Mouse (Mus musculus) ovary, postnatal 14 days (tissue): ENCODE results near the gene Ppil6.

Experiments used
- DNase-seq: peaks from one replicate; pipeline ENCODE4 v3.0.0; 2022; ENCODE audit warnings: low spot score

Gene Ppil6

DNA sequence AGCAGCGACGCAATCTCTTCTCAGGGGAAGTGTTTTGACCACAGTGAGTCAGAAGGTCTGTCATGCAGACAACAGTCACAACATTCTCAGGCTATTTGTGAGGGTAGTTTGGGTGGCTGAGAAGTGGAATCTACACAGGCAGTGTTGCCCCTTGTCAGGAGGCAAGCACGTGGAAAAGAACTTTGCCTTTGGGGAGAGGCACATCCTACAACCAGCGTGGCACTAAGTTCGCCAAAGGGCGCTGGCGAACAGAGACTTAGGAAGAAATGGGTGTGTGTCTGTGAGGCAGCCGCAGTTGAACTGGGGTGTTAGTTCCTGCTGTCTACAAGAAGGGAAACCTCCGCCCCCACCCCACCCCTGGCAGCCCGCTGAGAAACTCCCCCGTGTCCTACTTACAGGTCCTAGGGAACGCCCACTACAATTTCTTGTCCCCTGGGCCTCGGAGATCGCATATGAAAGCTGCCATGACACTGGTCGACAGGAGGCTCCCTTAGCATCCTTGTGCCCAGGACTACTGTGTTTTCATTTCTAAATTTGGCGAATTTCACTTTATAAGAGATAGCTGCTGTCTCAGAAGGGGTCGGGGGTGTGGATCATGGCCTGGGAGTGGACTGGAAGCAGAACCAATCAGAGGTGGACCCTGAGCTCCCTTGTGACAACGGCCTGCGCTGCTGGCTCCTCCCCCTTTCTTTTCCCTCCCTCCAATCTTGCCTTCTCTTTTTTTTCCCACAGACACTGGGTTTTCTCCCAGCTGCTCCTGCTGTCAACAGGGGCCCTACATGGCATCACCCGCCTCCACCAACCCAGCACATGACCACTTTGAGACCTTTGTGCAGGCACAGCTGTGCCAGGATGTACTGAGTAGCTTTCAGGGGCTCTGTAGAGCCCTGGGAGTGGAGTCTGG lies 12.7 kb upstream of the Ppil6 start:
- peak; percentile 26 for DNase-seq

DNA sequence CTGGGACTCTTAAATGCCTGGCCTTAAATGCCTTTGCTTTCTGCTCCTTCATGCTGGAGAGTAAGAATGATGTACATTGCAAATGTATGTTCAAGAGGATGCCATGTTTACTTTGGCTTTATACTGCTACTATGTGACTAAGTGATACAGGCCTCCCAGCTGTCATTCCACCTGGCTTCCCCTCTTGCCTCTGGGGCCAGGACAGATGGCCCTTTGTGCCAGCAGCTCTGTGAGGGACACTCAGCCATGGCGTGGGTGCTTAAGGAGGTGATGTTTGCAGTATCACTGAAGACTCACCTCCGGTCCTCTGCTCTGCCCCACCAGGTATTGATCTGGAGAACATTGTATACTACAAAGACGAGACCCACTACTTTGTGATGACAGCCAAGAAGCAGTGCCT lies 10.3 kb upstream of the Ppil6 start:
- DNase-seq: no peak

DNA sequence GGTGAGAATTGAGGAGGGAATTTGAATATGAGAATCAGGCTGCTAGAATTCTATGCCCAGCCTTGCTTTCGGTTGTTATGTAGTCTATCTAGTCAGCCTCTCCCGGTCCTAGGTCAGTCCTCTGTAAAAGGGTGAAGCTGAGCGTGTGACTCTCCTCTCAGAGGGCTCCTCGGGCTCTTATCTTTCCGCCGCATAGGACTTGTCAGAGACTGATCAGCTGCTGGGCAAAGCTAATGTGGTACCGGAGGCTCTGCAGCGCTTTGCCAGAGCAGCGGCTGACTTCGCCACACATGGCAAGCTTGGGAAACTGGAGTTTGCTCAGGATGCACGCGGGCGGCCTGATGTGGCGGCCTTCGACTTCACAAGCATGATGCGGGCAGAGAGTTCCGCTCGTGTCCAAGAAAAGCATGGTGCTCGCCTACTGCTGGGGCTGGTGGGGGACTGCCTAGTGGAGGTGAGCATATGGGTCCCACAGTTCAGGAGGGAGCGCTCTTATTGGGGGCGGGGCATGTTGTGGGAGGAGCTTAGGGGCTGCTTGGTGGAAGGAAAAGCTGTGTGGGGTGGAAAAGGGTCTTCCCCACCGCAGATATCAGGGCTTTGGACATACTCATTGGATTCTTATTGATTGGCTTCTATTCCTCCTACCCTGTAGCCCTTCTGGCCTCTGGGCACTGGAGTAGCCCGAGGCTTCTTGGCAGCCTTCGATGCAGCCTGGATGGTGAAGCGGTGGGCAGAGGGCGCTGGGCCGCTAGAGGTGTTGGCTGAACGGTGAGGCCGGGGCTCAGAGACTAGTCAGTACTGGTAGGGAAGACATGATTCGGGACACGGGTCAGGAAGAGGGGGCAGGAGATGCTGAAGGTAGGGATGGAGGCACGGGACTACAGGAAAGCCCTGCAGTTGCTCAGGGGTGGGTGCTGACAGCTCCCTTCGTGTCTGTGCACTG lies 9.0 kb upstream of the Ppil6 start:
- DNase-seq: no peak

DNA sequence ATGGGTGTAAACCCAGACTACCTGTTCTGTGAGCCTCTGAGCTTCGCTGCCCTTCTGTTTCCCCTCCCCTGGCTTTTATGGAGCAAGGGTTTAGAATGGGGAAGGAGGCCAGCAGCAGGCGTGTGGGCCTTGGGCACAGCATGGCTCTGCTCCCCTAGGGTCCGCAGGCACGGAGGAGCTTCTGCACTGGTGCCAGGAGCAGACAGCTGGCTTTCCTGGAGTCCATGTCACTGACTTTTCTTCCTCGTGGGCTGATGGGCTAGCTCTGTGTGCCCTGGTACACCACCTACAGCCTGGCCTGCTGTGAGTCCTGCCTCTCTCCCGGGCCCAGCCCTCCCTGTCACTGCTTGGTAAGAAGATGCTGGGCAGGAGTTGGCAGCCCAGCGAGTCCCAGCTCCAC lies 7.8 kb upstream of the Ppil6 start:
- DNase-seq: no peak

DNA sequence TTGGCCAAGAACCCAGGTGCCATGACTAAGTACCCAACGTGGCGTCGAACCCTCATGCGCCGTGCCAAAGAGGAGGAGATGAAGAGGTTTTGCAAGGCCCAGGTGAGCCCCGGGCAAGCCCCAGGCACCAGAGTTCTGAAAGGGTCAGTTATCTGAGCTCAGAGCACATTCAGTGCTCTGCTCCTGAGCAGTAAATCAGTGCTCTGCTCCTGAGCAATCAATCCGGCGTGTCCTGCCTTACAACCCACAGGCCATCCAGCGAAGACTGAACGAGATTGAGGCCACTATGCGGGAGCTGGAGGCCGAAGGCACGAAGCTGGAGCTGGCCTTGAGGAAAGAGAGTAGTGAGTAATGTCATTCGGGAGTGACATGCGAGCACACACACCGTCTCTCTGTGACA lies 4.5 kb upstream of the Ppil6 start:
- DNase-seq: no peak

DNA sequence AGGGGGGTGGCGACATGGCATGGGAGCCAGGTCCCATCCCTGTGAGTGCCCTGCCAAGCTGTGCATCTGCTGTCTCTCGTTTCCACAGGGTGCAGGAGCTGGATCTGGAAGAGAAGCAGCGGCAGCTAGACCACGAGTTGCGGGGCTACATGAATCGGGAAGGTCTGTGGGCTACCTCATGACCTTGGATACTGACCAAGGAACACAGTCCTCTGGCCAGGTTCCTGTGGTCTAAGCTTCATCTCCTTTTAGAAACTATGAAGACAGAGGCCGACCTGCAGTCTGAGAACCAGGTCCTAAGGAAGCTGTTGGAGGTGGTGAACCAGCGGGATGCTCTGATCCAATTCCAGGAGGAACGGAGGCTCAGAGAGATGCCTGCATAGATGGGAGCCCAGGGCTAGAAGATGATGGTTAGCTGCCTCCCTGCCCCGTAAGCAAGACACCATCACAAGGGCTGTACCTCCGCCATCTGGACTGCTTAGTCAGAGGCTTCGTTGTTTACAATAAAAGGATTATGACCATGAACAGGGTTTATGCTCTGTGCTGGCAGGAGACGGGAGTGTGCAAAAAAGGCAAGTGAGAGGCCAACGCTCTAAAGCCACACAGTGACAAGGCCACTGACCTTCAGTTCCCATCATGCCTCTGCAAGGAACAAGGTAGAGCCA lies 3.6 kb upstream of the Ppil6 start:
- no peak for DNase-seq

DNA sequence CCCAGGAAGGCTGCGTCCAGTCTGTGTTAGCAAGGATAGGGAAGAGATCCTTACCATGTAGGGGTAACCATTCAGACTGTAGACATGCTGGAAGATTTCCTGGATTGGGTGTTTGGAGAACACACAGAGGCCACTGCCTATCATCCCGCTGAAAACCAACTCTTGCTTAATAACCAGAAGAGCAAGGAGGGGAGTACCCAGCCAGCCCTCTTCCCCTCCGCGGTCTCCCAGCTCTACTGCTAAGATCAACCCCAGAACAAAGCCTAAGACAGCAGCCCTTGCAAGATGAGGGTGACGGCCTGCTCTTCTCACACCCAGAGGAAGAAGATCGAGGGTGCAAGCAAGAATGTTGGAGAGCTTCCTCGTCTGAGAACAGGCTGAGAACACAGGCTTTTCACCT lies 1.4 kb upstream of the Ppil6 start:
- DNase-seq: no peak

DNA sequence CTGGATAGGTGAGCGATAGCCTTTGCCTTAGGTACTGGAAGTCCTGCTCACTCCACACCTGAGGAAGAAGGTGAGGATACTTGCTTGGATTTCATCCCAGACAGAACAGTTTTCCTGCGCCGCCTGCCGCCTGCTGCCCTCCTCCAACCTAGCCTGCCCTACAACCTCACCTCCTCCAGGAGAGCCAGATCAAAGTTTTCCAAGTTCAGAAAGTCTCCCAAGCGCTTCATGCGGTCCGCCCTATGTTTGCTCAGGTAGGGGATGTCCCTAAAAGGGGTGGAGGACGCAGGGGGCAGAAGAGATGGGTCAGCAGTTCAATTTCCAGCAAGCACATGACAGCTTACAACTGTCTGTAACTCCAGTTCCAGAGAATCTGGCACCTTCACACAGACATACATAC lies 945 bp upstream of the Ppil6 start:
- no peak for DNase-seq

DNA sequence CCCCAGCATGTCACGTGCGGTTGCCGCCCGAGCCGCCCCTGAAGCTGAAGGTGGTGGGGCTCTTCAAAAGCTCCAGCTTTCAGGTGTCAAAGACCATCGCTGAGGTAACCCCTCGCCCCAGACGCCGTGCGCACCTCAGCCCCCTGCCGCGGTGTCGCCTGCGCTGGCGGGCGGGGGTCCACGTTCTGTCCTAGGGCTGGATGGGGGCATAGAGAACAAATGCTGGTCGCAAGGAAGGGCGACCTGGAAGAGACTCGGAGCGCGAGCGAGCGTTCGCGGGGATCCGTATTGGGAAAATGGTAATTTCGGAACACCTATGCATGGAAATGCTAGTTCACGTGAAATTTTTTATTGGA lies 257 bp downstream of the Ppil6 start:
- no peak for DNase-seq

DNA sequence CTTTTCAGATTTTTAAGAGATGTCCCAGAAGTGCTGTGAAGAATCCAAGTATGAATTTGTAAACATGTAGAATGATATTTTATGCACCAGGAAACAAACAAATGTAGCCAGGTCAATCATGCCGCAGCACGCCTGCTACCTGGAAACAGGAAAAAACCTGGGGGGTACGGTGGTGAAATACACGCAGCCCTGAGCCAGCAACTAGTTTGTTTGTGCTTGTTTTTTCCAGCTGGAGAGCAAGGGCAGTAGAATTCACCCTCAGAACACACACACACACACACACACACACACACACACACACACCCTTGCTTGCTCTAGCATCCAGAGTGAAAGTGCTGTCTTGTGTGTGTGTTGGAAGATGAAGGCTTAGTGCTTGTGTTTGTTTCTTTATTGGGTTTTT lies 872 bp downstream of the Ppil6 start:
- no peak for DNase-seq

DNA sequence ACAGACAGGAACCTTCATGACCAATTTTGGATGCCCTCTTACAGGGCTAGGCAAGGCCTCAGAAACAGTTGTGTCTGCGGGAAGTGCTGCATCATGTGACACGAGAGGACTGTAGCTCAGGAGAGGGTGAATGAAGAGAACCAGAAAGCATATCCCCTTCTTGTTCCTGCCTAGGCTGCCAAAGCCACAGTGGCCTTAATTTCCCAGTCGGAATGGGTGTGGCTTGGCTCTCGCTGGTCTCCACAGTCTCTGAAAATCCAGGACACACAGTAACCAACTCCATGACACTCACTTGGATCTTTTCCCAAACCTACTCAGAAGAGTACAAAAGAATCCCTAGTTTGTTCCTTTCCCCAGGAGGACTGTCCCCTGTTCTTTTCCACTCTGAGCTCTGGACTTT lies 10.7 kb downstream of the Ppil6 start:
- no peak for DNase-seq

DNA sequence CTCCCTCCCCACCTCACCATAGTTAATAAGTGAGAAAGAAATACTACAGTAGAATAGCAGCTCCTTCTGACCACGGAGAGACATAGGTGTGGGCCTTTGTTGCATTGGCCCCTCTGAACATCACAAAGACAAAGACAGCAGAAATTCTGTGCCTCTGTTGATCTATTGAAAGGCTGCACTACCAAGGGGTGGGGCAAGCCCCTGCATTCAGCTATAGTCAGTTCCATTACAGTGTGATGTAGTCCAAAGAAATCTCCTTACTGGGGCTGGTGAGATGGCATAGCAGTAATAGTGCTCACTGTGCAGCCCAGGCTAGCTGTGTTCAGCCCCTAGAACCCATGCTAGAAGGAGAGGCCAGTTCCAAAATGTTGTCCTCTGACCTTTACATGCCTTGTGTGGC lies 14.8 kb downstream of the Ppil6 start:
- no peak for DNase-seq

DNA sequence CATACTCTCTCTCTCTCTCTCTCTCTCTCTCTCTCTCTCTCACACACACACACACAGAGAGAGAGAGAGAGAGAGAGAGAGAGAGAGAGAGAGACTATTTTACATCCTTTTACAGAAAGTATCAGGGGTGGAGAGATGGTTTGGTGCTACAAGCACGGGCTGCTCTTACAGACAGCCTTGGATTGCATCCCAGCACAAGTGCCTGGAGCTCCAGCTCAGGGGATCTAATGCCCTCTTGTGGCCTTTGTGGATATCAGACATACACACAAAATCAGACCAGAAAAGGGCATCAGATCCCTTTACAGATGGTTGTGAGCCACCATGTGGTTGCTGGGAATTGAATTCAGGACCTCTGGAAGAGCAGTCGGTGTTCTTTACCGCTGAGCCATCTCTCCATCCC lies 15.2 kb downstream of the Ppil6 start:
- DNase-seq: peak; percentile 45

DNA sequence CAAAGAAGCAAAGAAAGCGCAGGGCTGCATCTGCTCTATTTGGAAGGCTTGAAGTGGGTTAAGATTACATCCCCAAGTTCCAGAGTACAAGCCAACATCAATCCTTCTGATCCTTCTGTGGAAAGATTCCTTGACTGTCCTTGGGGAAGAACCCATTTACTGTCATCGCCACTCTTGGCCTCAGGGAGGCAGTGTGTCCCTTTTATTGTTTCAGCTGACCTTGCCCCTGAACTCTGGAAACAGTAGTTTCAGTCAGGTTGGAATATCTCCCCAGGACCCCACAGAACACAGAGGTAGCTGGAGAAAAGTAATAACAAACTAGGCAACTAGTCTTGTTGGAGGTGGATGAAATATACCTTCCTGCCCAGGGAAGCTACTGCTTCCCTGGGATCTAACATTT lies 18.9 kb downstream of the Ppil6 start:
- DNase-seq: no peak

DNA sequence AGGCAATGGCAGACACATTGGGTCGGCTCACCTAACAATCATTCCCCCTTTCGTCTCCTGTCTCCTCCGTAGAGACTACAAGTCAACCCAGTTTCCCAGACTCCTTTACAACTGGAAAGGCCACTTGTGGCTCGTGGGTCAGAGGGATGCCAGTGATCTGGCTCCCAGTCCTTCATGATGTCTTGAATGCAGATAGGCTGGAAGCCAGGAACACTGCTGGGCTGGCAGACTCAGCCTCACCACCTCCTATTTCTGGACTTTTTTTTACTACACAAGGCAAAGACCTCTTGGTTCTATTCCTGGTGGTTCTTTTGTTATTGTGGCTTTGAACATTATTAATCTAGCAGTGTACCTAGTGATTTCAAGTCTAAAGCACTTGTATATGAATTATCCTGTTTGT lies 24.1 kb downstream of the Ppil6 start:
- DNase-seq: no peak

DNA sequence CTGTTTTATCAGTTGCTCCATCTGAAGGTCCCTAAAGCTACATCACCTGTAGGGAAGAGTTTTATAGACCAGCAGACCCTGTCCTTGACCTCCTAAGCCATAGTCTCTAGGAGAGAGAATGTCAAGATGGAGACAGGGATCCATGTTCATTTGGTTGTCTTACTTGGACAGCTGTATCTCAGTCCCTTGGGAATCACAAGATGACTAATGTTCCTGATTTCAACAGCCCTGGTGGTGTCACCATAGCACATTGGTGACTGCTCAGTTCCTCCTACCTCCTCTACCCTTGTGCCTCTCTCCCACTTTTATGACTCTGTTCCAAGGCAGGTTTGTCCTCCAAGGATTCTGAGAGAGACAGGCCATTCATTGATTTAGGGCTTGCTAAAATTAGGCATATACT lies 24.7 kb downstream of the Ppil6 start:
- DNase-seq: no peak

DNA sequence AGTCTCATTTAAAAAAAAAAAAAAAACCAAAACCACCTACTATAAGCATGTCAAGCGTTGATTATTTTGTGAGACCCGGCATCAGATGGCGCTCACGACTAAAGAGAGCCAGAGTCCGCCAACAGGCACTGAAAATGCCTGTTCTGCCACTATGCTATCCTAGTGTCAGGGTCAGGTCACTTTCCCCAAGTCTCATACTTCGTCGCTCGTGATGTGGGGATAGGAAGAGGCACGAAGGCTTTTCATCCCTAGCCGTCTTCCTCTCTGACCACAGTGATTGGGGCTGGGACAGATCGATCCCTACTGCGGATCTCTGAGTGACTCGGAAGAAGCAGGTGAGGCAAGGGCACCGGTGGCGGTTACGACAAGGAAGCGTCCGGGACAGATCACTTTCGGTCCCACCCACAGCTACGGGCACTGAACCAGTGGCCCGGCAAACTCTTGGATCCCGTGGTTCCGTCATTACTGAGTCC lies 28.3 kb downstream of the Ppil6 start:
- peak; percentile 49 for DNase-seq

DNA sequence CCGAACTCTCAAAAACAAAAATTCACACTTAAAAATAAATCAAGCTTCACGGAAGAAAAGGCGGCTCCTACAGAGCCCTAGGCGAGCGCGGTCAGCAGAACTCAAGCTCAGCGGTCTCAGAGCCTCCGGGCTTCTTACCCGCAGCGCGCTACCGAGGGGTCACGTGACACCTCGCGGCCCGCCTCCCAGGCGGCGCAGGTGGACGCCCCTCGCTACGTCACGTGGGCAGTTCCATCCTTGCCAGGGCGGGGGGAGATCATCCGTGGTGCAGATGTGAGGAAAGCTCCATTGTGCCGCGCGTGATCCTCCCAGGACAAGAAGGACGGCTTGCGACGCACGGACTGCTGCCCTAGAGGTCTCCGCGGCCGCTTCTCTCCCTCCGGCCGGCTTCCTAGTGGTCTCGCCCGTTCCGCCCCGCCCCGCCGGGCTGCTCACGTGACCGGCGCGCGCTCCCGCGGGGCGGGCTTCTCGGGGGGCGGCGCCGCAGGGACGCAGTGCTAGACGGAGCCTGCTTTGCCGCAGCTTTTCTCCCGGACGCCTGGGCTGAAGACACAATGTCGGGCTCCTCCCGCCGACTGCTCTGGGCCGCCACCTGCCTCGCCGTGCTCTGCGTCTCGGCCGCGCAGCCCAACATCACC lies 28.9 kb downstream of the Ppil6 start, which contains the start of gene Cd164:
Gene Cd164, plus strand, starts transcription at position 434 of the 638 bp plus-strand sequence.
- DNase-seq: peak; percentile 90

DNA sequence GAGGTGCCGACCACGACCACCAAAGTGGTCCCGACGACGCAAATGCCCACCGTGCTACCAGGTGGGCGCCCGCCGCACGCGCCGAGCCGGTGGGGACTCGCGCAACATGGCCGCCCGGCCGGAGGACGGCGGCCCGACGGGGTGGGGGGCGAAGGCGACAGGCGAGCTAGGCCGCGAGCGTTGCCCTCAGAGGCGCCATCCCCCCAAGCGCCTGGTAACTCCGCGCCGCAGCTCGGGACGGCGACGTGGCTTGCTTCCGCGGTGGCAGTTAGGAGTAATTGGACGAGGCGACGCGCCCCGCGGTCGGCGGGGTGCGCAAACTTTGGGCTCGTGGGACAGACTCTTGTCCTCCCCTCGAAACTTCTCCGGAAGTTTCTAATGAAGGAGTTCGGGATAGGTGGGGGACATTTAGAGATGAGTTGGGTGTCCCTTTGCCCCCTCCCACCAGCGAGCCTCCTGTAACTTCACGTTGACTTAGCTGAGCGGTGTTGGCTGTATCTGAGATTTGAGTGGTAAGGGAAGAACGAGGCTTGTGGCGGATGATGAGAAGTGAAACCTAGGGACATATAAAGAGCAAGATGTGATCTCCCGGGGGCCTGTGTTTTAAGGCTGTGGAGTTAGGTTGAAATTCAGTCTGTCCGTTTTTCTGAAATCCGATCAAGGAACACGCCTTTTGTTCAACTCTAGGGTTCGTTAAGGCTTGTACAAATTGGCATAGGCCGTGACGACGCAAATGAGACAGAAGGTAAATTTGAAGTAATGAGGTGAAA lies 29.6 kb downstream of the Ppil6 start:
- peak; percentile 22 for DNase-seq

DNA sequence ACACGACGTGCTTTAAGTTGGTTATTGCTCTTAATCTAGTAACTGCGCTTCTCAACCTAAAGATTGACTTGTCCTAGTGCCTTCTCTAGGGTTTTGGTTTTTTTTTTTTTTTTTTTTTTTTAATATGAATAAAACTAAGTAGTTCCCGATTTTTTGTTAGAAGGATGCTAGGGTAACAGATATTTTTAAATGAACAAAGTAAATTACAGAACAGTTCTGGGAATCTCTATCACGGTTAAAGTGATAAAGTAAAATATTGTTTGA lies 30.1 kb downstream of the Ppil6 start:
- DNase-seq: no peak

DNA sequence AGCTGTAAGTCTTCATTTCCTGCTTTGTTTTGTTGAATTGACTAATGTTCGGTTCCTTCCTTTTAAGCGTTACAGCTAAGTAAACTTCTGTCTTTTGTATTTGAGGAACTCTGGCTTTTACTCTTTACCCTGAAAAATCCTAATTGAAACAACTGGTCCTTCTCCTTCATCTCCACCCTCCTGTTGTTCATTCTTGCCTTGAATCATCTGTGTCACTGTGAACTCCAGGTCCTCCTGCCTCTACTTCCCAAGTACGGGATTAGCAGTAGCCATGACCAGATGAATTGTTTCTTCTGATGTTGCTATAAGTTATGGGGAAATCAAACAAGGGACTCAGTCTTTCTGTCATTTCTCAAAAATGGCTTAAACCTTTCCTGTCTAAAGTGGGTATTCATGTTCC lies 33.1 kb downstream of the Ppil6 start:
- DNase-seq: no peak
